Mouse (Mus musculus) G1E-ER4 (cell line): ENCODE data around the gene Casp7. TPM values are rescaled to one million over a fixed set of nuclear protein-coding genes. Genes with fewer than 3 reads are reported as not detected.

Experiments used
- GATA1 ChIP-seq: IDR thresholded peaks from one replicate; pipeline ENCODE4 v1.8.0; 2012; ENCODE audit warnings: low read length, inconsistent platforms
- polyA plus RNA-seq: library from polyadenylated mRNA; stranded (reverse); fragments of >175 nt; gene quantifications from 2 replicates; pipeline ENCODE4 v1.2.3, GENCODE M21; 2012

The Casp7 gene
- polyA plus RNA-seq, 1 experiment, result 10.5 TPM

DNA sequence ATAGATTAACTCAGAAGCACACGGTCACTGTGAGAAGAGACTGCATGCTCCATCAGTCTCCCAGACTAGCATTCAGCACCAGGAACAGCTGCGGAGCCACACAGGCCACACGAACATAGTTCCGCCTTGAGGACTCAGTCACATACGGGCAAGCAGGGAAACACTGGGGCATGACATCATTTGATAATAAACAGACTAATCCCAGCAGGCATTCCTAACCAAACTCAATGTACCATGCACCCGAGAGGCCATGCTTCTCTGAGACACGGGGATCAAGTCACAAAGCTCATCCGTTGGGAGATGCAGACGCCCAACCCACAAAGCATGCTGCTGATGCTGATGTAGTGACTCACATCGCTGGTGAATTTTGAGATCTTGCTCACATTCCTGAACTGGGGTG is 22.9 kb upstream of the Casp7 start:
- TF ChIP-seq GATA1, result no peak

DNA sequence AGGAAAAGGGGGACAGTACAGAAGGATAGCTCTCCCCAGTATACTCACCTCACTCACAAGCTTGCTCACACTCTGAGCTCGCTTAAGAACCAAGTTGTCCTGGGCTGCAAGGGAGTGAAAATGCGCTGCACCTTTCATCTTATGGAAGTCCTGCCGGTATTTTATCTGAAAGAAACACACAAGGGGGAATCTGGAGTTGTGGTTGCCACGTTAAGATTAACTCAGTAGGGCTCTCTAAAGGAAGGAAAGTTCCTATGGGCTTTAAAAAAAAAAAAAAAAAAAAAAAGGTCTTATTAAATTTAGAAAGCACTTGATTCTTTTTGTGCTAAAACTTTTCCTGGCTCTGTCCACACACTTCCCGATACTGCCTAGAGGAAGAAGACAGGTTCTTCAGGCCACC is 18.9 kb upstream of the Casp7 start:
- no peak for TF ChIP-seq GATA1

DNA sequence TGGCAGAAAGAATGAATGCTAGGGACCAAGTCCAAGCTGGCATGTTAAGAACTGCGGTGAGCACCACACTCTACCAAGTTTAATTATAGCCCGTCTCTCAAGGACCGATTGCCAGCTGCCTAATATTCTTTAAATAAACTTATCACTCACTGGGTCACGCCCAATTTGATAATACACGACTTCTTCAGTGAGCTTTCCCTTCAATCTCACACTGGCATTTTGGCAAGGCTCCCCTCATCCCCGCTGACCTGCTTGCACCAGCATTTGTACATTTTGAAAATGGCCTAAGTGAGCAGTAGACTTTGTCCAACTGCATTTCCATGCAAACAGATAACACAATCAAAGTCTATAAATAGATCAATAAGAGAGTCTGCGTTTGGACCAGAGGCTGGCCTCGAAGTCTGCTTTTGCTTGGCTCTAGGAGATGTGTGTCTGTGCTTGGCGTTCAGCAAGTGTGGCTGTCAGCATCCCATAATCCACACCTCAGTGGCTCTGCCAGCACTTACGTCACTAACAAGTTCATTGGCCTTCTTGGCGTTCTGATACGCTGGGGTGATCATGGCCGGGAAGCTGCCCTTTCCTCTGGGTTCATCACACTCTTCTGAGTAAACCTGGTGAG is 18.3 kb upstream of the Casp7 start:
- no peak for TF ChIP-seq GATA1

DNA sequence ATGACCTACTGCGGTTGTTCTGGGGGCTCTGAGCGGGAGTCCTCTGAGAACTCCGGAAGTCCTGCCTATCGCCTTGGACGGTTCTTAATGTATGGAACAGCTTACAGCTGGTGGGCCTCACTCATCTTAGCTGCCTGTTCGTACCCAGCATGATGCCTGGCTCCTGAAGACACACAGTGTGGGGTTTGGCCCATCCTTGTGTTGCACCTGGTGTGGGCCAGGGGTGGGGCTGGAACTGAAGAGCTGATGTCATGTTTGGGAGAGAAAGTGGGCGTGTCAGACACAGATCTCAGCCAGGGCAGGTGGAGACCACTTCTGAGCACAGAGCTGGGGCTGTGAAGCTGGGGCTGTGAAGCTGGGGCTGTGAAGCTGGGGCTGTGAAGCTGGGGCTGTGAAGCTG is 16.6 kb upstream of the Casp7 start:
- TF ChIP-seq GATA1, result no peak

DNA sequence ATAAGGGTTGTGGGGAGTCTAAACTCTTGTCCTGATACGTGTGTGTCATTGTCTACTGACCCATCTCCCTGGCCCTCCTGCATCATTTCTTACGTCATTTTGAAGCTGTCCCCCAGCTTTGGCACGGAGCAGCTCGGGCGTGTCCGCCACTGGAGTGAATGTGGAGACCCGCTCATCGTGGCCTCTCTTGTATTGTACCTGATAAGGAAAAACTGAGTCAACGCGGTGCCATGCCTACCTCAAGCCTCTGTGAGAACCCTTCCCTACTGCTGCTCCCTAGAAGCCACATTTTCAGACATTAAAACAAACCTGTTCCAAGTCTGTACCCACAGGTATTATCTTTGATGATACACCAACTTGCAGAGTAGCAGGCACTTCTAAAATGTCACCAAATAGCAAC is 15.5 kb upstream of the Casp7 start:
- no peak for TF ChIP-seq GATA1

DNA sequence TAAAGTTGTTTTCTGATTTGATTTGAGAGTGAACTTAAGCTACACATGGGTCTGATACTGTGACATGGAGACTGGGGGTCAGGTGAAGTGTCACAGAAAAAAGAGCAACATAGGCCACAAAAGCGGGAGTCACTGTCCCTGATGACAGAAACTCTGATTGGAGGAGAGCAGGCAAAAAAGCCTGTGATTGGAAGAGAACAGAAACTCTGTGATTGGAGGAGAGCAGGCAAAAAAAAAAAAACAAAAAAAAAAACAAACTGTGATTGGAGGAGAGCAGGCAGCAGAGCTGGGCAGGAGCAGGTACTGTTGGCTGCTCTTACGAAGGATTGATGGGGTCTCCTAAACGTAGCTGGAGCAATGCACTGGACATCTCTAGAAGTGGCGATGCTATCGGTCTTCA is 11.4 kb upstream of the Casp7 start:
- TF ChIP-seq GATA1, result no peak

DNA sequence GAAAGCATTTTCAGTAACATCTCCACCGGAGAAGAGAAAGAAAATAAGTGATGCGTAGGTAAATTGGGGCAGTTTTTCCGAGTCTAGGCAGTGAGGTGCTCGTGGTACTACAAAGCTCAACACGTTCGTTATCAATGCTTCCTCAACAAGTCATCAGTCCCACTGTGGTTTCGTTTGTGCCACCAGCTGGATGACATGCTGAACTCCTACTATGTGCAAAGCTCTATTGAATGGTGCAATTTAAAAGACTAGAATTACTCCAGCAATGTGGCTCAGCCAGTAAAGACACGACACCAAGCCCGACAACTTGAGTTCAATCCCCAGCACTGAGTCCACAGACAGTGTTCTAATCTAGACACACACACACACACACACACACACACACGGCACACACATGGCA is 10.8 kb upstream of the Casp7 start:
- no peak for TF ChIP-seq GATA1

DNA sequence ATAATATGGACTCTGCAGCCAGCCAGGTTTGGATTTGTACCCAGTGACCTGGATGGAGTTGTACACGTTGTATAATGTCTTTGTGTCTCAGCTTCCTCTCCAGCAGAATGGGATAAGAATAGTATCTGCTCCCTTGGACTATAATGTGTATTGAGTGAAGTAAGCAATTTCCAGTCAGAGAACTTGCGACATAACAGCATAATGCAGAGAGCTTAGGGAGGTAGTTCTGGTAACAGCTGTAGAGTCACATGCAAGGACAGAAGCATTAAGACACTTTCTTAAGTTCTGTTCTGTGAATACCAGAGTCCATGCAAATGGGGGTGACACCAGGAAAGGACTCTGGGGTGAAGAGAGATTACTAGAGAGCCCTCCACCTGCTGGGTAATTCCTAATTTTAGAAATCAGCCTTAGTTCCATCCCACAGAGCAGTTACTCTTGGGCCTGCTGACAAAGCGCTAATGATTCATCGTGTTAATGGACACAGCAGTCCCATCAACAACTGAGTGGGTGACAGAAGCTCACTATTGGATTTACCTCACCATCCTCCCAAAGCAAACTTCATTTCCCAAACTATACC is 9.1 kb upstream of the Casp7 start:
- TF ChIP-seq GATA1, result no peak

DNA sequence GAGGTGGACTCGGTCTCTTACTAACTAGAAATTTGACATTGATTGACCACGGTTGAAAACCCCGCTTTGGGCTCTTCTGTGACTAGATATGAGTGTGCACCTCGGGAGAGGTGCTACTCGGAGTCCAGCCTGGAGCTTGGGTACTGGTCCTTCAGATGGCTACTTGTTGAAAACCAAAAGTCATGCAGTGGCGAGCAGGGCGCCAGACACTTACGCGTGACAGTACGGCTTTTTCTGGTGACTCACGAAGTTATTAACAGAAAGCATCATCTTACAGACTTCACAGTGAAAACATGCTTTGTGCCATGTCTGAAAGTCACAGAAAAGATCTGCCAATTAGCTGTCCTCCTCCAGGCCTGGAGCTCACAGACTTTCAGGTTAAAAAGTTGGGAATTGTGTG is 7.8 kb upstream of the Casp7 start:
- TF ChIP-seq GATA1, result no peak

DNA sequence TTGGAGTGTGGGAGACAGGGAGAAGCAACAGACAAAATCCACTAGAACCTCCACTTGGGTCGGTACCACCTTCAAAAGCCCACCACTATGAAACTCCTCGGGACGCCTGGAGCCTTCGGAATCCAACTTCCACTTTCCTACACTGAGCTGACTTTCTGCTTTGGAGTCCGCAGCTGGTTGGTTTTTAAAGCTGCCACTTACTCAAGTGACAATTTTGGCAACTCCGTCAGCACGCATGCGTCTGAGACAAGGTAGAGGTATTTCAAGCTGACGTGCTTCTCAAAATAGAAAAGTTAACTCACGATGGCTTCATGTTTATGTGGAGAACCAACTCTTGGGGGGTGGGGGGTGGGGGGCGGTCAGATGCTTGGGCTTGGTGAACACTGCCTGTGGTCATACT is 7.0 kb upstream of the Casp7 start, which contains the start of gene Nrap:
Nrap (minus strand) TSS at position 159 of the 400 bp plus-strand sequence.
- no peak for TF ChIP-seq GATA1

DNA sequence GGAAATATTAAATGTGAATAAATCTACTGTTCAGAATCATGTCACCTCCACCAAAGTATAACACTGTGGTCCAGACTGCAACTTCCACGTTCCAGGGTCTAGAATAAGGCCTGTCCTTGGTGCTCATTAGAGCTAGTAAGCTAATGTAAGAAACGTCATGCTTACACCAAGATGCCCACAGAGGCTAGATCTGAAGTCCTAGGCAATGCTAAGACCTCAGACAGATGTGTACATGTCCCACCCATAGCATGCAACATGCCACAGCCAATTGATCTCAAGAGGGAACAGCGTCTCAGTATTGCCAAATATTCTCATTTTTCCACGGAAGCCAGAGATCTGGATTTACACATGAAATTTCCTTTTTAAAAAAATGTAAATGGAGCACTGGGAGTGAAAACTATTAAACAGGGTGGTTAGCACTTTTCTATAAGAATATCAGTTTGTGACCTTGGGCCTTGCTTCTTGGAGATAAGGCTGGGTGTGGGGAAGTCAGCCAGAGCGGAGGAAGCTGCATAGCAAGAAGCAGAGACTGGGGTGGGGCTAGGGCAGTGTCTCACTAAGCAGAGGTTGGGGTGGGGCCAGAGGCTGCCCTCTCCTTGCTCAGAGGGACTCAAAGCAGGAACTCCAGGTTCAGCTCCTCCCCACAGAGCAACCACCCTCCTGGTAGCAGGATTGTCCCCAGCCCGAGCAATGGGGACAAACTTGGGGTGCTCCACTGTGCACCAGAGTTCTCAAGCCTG is 5.5 kb upstream of the Casp7 start:
- no peak for TF ChIP-seq GATA1

DNA sequence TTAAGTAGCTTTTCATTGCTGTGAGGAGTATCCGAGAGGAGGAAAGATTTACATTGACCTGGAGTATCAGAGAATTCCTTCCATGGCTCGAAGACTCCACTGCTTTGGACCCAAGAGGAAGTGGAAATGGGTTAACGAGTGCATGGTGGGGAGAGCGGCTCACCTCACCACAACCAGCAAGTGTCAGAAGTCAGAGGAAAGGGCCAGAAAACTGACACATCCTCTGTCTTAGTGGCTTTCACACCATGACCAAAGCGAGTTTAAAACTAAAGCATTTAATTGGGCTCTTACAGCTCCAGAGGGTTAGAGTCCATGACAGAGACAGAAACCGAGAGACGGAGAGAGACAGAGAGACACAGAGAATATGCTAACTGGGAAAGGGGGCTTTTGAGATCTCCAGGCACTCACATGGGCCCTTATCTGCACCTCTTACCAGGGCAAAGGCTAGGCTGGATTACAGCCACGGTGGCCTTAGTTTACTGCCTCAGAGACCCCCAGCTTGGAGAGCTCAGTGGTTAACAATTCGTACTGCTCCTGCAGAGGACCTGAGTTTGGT is 3.5 kb upstream of the Casp7 start:
- TF ChIP-seq GATA1, result no peak

DNA sequence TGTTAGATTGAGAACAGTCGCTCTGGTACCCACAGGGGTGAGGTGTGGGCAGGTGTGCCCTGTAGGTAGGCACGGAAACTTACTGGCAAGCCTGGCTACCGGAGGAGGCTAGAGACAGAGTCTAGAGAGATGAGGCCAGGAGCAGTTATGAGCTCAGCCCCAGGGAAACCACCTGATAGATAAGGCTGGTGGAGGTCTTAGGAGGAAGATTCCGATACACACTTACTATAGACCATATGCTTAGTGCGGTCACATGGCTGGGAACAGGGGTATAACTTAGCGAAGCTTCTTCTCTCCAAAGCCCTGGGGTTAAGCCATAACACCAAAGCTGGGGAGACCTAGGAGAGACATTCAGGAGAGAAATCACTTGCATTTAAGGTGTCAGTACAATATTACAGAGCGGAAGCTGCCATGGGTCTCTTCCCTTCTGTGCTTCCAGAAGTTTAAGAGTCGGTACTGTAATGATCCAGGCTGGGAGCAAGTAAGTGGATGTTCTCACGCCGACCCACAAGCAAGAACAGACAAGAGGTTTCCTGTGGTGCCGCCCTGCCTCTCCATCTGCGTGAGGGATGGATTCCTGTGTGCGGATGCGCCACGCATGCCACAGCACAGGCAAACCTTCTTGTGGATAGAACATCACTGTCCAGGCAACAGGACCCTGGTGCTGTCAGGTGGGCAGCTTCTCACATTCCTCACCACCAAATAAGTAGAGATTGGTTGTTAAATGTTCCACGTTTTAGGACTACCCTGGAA is 1.6 kb upstream of the Casp7 start:
- no peak for TF ChIP-seq GATA1

DNA sequence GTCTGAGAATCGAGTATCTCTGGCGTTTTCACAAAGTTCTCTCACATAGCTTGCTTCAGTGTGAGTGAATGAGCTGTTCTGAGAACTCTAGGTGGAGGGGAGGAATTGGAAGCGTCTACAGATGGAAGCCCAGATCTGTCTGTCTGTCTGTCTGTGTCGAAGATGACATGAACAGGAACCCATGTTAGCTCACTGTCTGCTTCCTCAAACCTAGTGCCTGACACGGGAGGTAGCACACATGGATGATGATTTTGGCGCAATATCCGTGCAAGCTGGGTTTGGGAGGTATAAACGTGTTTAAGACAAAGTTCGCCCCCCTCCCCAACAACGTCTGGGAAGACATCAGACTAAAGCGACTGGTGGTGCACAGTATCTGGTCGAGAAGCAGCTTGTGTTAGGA is 702 bp upstream of the Casp7 start:
- no peak for TF ChIP-seq GATA1

DNA sequence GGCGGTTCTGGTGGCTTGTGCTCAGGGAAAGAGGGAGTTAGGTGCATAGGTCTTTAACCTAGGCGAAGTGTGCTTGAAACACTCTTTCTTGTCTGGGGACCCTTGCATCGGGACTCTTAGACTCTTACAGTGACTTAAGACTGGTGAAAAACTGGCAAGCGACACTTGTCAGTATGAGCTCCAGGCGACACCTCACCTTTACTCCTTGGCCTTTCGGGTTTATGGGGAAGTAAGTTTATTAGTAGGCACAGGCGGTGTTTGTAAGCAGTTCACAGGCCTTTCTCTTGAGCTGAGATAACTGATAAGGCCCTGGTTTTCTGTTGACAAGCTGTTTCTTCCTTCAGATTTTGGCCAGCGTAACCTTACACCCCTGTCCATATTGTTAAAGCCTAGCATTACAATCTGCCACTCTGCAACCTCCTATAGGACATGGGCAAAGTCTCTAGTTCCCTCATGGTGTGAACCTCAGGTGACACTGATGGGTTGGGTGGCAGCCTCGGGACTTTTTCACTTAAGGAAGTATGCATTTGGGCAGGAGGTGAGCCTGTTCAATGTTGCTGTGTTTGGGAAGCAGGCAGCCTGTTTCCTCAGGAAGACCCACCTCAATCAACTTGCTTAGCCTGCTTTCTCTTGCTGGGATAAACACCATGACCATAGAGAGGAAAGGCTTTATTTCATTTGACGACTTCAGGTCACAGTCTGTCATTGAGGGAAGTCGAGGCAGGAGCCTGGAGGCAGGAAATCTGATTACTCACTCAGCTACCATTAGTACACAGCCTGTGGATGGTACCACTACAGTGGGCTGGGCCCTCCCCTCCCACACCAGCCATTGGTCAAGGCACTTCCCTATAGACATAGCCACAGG is 966 bp downstream of the Casp7 start:
- TF ChIP-seq GATA1, result no peak
